Mouse (Mus musculus): ENCODE measurements at regions not wholly inside any gene's neighbourhood (a gene's known extent, or its start where the extent isn't known, plus 50 kb on each side); places are given as distances from the start of the nearest gene placed in this dataset.

DNA sequence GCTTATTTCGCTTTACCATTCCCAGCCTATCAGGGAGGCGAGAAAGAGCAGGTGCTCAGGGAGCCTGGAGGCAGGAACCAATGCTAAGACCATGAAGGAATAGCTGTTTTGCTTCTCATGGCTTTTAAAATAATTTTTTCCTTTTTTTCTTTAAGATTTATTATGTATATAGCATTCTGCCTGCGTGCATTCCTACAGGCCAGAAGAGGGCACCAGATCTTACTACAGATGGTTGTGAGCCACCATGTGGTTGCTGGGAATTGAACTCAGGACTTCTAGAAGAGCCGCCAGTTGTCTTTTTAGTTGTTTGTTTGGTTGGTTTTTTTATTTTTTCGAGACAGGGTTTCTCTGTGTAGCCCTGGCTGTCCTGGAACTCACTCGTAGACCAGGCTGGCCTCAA is 113.6 kb upstream of the Armc2 start:
- DNase-seq = no peak

DNA sequence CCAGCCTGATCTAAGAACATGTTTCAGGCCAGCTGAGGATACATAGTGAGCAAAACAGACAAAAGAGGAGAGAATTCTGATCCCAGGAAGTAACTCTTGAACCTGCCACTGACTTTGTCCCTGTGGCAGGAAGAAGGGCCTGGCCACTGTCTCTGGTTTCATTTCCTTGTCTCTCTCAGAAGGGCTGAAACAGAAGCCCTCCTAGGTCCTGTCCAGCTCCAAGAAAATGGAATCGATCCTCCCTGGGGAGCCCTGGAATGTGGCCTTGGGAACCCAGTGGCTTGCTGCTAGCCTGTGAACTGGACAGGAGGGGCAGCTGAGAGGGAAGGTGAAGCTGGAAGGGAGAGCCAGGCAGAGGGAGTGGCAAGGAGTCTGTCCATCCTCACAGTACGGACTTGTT is 113.1 kb upstream of the Armc2 start:
- no peak for DNase-seq

DNA sequence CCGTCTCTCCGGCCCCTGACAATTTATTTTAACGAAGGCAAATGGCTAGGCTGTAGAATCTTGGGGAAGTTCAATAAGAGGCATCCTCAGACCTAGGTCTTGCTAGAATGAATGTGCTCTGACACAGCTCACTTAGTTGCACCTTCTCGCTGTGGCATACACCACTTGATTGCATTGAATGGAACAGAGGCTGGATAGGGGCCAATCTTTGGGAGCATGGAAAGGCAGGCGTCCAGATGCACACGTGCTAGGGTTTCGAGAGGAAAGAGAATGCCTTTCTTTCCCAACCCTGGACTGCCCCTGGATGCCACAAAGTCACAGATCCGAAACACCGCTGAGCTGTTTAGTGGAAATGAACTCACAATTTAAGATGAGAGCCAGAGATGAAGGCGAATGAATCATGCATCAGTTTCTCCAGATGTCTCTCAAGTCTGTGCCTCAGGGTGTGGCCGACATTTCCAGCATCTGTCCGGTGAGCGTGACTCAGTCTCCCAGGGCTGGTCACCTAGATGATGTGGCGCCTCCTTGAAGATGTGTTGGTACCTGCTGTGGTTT is 109.7 kb upstream of the Armc2 start:
- no peak for DNase-seq

DNA sequence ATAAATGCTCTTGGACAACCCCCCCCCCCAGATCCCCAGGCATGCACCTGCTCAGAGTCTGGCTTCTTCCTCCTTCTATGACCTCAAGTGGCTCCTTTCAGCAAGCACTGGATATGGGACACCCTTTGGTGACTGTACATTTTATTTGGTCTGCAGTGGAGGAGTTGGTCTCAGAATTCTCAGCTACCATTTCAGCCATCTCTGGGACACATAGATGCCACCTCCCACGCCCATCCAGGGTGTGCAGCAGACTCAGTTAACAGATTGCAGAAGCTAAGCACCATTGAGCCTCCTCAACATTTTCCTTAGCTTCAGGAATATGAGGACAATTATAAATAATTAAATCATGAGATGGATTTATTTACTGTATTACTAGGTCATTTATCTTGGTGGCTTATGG is 108.6 kb upstream of the Armc2 start:
- no peak for DNase-seq

DNA sequence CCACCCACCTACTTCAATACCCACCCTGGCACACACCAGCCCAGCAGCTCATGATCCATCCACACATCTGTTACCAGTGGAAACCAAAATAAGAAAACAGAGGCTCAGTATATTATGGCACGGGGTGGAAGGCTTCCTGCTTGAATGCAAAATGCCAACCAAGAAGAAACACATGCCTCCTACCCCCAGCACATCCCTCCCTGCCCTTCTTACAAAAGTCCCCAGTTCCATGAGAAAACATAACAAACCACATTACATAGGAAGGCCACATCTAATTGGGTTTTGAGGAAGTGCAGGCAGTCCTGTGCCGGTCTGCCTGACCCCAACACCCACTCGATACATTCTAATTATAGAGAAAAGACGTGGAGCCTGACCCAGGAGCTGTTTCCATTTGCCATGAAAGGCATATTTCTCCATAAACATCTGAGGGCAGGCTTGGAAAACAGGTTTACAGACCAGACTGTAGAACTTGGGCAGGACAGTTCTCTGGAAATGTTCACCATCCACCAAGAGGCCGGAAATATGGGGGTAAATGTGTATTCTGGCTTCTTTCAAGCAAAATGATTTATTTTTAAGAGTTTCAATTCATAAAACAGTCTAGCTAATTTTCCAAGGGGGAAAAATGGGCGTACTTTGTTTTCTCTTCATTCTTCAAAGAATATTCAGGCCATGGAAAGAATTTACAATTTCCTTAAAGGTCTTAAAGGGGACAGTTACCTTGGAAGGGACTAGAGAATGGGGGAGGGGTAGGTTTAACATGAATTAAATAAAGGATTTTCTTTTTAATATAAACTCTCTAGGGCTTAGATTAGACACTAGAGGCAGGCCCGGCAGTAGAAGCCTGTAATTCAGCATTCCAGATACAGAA is 104.8 kb upstream of the Armc2 start:
- DNase-seq = no peak

DNA sequence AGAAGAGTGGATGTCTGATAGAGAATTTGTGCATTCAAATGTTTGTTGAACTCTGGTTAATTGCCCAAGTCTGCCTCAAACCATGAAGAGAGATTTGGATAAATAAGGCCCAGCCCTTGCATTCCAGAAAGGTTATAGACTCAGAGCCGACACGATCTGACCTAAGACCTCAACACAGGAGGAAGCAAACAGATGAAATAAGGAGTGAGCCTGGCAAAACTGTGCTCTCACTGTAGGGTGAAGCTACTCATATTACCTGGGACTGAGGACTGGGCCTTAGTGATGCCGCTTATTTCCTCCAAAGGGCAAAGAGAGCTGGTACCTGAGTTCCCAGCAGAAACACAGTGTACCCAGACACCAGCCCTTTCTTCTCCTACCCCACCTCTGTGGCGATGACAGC is 103.7 kb upstream of the Armc2 start:
- DNase-seq = no peak

DNA sequence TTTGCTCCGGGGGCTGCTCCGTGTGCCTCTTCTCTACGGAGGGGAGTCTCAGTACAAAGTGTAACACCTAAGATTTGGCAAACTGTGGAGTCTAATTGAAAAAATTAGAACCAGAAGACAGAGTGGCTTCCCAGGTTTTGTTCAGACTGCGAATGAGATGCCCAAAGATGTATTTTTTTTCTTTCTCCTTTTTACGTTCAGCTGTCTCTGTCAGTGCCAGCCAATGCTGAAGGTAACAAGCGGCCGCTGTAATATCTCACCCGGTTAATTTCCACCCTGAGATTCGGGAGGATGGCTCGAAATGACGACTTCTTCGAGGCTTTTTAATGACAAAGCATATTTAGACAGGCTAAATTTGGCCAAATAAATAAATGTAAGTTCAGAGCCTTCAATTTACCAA is 101.1 kb upstream of the Armc2 start:
- no peak for DNase-seq

DNA sequence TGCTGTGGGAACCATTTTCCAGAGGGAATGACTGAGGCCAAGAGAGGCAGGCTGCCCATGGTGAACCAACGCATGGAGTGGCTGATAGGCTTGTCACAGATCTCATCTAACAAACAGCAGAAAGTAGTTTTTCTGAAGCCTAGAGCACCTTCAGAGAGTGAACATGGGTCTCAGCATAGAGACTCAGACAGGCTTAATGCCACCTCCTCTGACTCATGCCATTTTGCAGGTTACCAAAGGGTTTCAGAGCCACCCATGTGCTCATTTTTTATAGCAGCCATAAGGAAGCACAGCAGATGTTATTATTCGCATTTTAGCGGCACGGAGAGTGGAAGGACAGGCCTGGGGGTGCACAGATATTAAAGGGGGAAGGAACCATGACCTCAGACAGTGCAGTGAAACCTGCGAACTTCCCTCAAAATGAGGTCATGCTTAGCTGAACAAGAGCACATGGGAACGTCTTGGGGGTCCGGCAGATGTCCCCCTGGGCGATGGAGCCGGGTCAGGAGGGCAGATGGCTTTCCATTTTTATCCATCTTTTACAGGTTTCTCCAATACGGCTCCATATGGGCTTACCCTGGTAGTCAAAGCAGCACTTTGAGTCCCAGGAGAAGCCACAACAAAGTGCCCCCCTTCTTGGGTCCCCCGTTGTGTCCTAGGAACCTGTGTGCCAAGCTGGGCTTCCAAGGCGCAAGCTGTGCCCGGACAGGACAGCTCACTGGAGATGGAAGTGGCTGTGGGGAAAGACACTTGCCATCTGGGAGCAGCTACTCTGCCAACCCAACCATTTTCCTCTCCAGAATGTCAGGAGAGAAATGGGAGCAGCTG is 100.3 kb upstream of the Armc2 start:
- no peak for DNase-seq

DNA sequence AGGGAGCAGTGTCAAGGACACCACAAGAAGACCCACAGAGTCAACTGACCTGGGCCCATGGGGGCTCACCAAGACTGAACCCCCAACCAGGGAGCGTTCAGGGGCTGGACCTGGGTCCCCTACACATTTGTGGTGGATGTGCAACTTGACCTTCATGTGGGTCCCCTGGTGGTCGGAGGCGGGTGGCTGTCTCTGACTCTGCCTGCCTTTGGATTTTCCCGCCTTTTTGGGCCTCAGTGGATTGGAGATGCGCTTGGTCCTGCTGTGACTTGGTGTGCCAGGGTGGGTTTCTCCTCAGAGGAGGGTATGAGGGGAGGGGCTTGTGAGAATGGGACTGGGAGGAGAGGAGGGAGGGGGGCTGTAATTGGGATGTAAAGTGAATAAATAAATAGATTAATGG is 99.3 kb upstream of the Armc2 start:
- no peak for DNase-seq

DNA sequence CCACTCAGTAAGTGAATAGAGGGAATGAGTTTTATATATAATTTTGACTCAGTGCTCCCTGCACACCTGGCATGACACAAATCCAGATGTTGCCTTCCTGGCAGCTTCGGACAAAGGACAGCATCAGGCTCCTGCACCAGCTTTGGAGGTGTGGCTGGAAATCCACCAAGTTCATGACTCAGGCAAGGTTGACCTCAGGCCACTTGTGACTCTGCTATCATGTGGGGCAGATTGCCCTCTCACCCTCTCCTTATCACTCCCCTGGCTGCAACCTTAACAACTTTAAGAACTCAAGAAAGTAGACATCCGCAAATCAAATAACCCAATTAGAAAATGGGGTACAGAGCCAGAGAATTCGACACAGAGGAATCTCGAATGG is 97.7 kb upstream of the Armc2 start:
- DNase-seq = no peak

DNA sequence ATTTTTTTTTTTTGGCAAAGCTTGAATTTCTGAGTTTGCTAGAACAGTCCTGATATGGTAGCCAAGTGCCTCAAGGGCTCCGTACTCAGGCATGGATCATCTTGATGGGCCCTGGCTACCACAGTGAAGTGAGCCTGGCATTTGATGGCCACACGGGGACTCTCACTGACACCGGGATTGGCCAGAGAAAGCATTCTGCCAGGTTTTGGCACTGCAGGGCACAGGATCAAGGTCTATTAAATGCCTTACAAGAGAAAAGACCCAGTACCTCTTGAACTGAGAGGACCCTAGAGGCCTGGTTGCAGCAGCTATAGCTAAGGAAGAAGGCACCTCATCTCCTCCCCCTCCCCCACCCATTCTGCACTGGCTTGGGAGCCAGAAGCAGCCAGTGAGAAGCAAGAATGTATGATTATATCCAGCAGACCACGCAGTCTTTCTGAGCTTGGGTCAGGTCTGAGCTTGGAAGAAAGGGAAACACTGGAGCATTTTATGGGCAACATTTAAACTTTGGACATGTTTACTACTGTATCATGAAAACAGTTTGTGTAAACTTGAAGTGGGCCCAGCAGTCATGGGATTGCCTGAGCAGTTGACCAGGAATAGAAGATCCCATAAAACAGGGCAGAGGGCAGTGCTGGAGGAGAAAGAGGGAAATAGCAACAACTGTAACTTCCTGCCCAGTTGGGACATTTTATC is 97.1 kb upstream of the Armc2 start:
- peak; percentile 50 for DNase-seq

DNA sequence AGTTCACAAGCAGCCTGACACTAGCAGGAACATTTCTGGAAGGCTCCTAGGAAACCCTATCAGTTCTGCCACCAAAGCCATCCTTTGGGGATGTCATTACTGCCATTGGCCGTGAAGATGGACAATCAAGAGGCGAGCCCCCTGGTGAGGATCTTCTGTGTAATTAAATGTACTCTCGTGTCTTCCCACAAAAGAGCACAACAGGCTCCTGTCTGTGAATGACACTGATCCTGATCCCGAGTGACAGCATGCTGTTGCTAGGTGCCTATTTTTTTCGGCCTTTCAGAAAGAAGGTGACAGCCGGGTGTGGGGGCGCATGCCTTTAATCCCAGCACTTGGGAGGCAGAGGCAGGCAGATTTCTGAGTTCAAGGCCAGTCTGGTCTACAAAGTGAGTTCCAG is 92.5 kb upstream of the Armc2 start:
- DNase-seq = no peak

DNA sequence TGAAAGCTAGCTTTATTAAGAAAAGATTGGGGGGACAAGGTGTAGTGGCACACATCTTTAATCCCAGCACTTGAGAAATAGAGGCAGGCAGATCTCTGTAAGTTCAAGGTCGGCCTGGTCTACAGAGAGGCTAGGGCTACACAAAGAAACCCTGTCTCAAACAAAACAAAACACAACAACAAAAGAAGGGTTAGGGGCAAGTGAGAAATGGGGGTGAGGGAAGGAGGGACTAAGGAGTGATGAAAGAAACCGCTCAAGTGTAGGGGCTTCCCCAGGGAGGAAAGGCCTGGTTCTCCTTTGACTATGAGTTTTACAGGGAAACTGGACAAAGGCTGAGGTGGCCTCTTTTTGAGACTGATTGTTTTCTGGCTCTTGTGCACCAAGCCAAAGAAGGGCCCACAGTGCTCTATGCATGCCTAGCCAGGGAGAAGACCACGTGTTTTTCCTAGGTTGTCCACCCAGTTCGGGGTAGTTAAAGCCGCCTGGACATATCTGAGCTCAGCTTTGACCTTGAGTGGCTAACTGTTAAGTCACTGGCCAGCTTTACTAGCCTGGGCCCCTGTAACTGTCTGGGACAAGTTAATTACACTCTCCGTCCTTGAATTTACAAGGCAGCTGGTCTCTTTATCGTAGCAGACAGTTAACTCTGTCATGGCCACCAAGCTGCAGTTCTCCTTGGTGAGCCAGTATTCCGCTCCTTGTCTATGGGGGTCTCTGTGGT is 90.2 kb upstream of the Armc2 start:
- peak; percentile 75 for DNase-seq

DNA sequence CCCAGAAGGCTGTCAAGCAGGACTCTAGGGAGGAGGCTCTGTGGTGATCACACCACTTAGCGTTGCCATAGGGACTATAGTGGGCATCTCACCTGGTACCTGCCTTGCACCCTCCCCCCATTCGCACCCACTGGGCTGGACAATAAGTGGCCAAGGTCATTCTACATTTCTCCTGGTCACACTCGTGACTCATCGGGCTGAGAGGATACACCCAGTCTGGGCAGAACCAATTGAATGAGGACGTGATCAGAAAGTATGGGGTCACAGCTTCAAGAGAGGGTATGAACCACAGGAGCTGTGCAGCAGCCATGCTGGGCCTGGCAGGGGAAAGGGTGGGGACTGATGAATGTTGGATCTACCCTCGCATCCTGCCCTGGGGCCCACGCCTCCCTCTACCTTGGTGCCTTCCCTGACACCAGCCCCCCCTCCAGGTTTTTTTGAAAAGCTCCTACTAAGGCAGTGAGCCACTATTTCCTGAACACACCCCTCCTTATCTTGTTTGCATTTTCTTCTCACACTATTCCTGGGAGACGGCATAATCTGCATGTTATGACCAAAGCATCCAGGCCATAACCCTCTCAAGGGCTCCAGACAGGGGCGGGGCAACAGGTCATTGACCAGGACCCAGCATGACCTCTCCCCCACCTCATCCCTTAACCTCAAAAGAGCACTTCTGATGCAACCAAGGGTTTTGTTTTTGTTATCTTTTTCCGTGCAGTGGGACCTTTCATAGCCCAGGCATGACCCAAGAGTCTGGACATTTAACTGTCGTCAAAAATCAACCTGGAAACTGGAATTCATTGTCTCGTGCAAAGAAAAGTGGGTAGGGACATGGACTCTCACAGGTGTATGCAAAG is 89.4 kb upstream of the Armc2 start:
- no peak for DNase-seq

DNA sequence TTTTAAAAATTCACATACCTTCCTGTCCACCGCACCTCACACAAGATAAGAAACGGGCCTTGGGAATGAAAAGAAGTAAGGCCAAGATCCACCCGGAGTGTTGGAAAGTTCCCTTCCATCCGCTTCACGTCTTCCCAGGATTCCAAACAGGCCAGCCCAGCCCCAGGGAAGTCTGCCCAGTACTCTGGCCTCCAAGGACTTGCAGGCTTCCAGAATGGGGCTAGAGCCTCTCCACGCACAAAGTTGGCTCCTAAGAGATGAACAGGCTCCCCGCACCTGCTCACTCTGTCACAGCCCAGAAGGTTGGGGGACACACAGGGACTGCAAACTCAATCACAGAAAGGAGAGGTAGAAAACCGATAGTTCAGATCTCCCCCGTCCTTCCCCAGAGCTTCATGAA is 88.4 kb upstream of the Armc2 start:
- no peak for DNase-seq

DNA sequence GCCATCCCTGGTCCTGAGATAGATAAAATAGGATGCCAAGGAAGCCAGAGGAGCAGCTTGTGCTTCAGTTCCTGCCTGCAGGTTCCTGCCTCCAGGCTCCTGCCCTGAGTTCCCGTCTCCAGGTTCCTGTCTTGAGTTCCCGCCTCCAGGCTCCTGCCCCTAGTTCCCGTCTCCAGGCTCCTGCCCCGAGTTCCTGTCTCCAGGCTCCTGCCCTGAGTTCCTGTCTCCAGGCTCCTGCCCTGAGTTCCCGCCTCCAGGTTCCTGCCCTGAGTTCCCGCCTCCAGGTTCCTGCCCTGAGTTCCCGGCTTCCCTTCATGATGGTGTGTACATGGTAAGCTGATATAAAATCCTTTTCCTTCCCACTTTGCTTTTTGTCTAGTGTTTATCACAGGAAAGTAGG is 86.8 kb upstream of the Armc2 start:
- no peak for DNase-seq

DNA sequence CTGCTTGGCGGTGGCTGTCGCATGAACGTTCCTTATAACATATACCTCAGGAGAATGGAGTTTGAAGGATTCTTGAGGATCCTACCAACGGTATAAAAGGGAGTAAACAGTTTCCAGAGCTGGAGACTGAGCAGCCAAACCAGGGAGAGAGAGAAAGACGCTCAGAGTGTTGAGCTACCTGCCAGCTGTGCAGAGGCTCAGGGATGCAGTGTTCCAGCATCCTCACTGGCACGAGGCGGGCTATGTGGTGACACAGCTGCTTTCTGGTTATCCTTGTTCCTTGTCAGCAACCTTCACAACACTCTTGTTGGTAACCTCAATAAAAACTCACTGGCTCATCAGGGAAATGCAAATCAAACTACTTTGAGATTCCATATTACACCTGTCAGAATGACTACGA is 84.1 kb upstream of the Armc2 start:
- no peak for DNase-seq

DNA sequence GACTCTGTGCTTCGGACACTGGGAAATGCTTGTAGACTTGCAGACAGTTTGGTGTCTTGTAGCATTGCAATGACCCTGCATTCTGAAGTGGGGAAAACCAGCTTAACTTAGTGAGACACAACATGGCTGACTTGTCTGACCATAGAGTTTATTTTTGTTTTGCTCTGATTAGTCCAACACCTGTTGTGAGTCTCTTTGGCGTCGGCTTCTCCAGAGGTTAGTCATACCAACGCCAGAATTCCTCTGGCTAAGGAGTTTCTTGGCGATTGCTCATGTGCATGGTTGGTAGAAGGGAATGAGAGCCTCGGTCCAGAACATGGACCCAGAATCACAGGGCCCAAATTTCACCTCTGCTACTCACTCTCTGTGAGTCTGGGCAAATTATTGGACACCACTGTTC is 82.9 kb upstream of the Armc2 start:
- DNase-seq = no peak

DNA sequence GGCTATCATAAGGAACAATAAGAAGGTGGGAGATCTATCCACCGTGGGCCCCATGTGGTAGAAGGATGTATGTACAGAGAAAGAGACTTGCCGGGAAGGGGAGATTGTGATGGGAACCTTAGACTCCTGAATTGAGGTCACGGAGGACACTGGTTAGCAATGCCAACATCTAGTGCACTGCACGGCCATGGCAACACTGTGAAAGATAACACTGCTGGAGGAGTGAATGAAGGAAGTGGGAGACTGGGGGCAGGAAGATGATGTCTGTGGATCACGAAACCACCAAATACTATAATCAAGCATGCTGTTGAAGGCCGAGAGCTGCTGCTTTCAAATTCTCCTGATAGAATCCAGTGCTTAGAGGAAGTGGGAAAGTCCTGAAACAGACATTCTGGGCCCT is 78.7 kb upstream of the Armc2 start:
- no peak for DNase-seq

DNA sequence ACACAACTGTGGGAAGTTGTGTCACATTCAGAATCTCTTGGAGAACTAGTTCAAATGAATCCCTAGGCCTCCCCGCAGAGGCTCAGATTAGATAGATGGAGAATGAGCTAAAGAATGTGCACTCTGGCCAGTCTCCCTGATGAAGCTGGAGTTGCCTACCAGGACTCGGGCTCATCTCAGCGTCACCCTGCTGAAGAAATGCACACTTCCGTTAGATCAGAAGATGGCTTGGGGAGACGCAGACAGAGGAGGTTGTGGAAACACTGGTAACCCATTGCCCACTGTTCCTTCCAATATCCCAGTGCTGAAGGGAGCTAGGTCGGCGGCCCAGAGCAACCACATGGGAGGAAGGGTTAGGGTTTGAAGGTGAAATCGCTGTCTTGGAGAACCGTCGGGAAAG is 77.7 kb upstream of the Armc2 start:
- DNase-seq = no peak

DNA sequence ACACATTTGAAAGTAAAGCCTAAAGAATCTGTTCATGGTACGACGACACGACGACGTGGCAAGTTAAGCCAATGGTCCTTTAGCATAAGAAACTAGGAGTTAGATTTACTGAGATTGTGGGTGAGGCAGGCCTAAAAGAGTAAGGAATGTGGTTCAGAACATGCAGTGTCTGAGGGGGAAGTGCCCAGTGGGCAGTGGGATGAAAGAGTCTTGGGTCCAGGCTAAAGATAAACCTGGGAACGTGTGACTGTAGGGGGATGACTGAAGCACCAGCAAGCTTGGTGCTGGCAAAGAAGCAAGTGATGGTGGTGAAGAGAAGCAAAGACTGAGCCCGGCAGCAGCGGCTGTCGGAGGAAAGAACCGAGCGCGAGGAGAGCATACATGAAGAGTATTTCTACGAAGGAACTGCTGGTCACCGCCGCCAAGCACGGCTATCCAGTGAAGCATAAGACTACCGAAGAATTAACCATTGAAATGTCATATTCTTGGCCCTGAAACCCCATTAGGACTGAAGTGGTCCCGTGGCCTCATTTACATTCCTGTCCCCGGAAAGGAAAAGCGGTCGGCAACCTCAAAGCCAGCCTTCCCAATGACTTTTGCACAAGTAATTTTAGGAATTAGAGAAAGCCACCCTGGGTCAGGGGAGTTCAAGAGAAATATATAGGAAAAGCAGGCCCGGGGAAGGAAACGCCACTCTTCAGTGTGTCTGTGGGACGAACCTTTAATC is 76.2 kb upstream of the Armc2 start:
- DNase-seq = no peak
